Mouse (Mus musculus) C2C12 (cell line): ENCODE results near the gene Fam107b. TPM values are rescaled to one million over a fixed set of nuclear protein-coding genes. Genes with fewer than 3 reads are reported as not detected.

Experiments
- H3K27me3 ChIP-seq: one replicate; pipeline ENCODE4 v1.6.1; 2011; ENCODE audit not compliant: control insufficient read depth, insufficient read depth, insufficient read length
- H3K36me3 ChIP-seq: one replicate; pipeline ENCODE4 v1.6.1; 2011; ENCODE audit not compliant: control insufficient read depth, insufficient read depth
- H3K4me3 ChIP-seq: one replicate; pipeline ENCODE4 v1.5.1; 2011; ENCODE audit warnings: mild to moderate bottlenecking, control low read depth; ENCODE audit not compliant: poor library complexity, insufficient read depth, severe bottlenecking
- H3K79me2 ChIP-seq: one replicate; pipeline ENCODE4 v1.6.1; 2011; ENCODE audit not compliant: control insufficient read depth, insufficient read depth
- H3K79me3 ChIP-seq: one replicate; pipeline ENCODE4 v1.6.1; 2011; ENCODE audit warnings: low read depth, control low read depth
- H3ac ChIP-seq: one replicate; pipeline ENCODE3; 2011; ENCODE audit warnings: low read depth; ENCODE audit not compliant: control insufficient read depth, insufficient read length
- CEBPB ChIP-seq: IDR thresholded peaks from one replicate; pipeline ENCODE4 v1.6.1; 2011; ENCODE audit warnings: low read depth, mild to moderate bottlenecking, control low read depth, moderate library complexity
- CTCF ChIP-seq: IDR thresholded peaks from one replicate; pipeline ENCODE4 v1.5.1; 2011; ENCODE audit not compliant: control insufficient read depth, insufficient read depth, insufficient read length
- FOSL1 ChIP-seq: IDR thresholded peaks from one replicate; pipeline ENCODE4 v1.8.0; 2011; ENCODE audit warnings: mild to moderate bottlenecking, low read length; ENCODE audit not compliant: poor library complexity, insufficient read depth, severe bottlenecking
- MAX ChIP-seq: IDR thresholded peaks from one replicate; pipeline ENCODE4 v1.6.1; 2011; ENCODE audit warnings: mild to moderate bottlenecking, control low read depth
- MYOD1 ChIP-seq: IDR thresholded peaks from one replicate; pipeline ENCODE4 v1.6.1; 2011; ENCODE audit warnings: low read depth; ENCODE audit not compliant: control insufficient read depth, insufficient read length
- MYOG ChIP-seq: IDR thresholded peaks from one replicate; pipeline ENCODE4 v1.6.1; 2011; ENCODE audit not compliant: control insufficient read depth, insufficient read length; ENCODE audit errors: extremely low read depth
- USF1 ChIP-seq: IDR thresholded peaks from one replicate; pipeline ENCODE4 v1.6.1; 2011; ENCODE audit warnings: low read depth, mild to moderate bottlenecking, control low read depth, moderate library complexity
- polyA plus RNA-seq: library from polyadenylated mRNA; unstranded; fragments of >200 nt; fragmentation: generic; extraction: Trizol; gene quantifications from one replicate; pipeline ENCODE4 v1.2.1, GENCODE M21; 2012; ENCODE audit warnings: missing spikeins

The Fam107b gene
- polyA plus RNA-seq, 1 experiment: 16.6 TPM

DNA sequence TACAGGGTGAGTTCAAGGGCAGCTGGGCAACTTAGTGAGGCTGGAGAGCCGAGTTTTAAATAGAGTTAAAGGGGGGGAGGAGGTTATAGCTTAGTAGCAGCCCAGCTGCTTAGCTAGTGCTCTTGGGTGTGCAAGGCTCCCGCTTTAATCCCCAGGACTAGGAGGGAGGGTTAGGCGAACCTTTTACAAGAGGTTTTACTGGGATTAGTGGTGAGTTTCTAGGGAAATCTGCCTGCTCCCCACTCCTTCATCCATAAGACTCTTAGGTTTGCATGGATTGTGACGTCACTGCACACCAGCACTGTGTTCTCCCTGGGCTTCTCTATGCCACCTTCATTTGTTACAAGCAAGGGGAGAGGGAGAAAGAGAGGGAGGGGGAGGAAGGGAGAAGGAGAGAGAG, 88.6 kb downstream of the Fam107b start:
- Histone ChIP-seq H3K79me3 (no peaks in the 10 kb centered on the region), H3K79me2 (no peaks in the 10 kb centered on the region), H3K36me3 (no peaks in the 10 kb centered on the region), H3K27me3 (no peaks in the 10 kb centered on the region), H3K4me3 (no peak overlapping the region), H3ac (no peak overlapping the region)
- no peak for TF ChIP-seq CTCF
- no peak for TF ChIP-seq MYOD1
- TF ChIP-seq USF1: no peak
- no peak for TF ChIP-seq MYOG
- TF ChIP-seq FOSL1: no peak
- TF ChIP-seq MAX: no peak

DNA sequence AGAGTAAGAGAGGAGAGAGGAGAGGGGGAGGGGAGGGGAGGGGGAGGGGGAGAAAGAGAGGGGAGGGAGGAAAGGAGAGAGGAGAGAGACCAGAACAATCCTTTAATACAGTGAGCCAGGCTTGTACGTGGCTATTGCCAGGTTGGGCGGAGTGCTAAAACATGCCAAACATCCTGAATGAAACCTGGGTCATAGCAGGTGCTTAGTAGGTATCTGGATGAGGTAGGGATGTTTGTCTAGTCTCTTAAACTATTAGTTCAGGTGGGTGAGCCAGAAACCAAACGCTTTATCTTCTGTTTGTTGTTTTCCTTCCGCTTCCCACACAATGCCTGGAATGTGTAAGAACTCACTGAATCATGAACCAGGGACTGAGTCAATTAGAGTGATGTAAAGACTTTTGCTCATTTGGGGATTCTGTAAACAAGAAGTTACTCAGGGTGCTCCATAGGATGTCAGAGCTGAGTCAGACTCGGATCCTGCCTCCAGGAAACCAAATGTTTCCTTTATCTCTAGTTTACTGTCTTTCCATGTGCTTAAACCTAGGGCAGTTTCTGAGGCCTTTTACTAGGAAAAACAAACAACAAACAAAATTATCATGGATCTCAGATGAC, 89.1 kb downstream of the Fam107b start:
- no peak overlapping the region for H3ac ChIP-seq
- no peak overlapping the region for H3K4me3 ChIP-seq
- TF ChIP-seq MYOD1 (peak; percentile 35), FOSL1 (no peak)
- no peaks in the 10 kb centered on the region for H3K79me2 ChIP-seq
- H3K27me3 ChIP-seq: no peaks in the 10 kb centered on the region
- H3K79me3 ChIP-seq: no peaks in the 10 kb centered on the region
- no peaks in the 10 kb centered on the region for H3K36me3 ChIP-seq

- no peaks in the 10 kb centered on the region for H3K79me2 ChIP-seq
- H3ac ChIP-seq: no peak overlapping the region
- H3K79me3 ChIP-seq: no peaks in the 10 kb centered on the region
- H3K36me3 ChIP-seq: no peaks in the 10 kb centered on the region
- no peaks in the 10 kb centered on the region for H3K27me3 ChIP-seq
- no peak for TF ChIP-seq CTCF
- no peak for TF ChIP-seq FOSL1
- TF ChIP-seq MYOD1: no peak
- TF ChIP-seq CEBPB: no peak
- TF ChIP-seq MAX: no peak
- TF ChIP-seq USF1: no peak
- no peak for TF ChIP-seq MYOG
- H3K4me3 ChIP-seq: no peak overlapping the region
These were observed 93.8 kb downstream of the Fam107b start for GRCm38 (mm10) chr2:3664086-3664485.

GRCm38 (mm10) chr2:3668682-3669081, 98.4 kb downstream of the Fam107b start:
- no peak for TF ChIP-seq CEBPB
- no peak for TF ChIP-seq MYOG
- TF ChIP-seq FOSL1: no peak
- TF ChIP-seq USF1: no peak
- TF ChIP-seq MAX: no peak
- TF ChIP-seq MYOD1: no peak
- no peaks in the 10 kb centered on the region for H3K36me3 ChIP-seq
- no peaks in the 10 kb centered on the region for H3K79me3 ChIP-seq
- no peak overlapping the region for H3ac ChIP-seq
- no peaks in the 10 kb centered on the region for H3K79me2 ChIP-seq
- no peak overlapping the region for H3K4me3 ChIP-seq
- H3K27me3 ChIP-seq: no peaks in the 10 kb centered on the region

DNA sequence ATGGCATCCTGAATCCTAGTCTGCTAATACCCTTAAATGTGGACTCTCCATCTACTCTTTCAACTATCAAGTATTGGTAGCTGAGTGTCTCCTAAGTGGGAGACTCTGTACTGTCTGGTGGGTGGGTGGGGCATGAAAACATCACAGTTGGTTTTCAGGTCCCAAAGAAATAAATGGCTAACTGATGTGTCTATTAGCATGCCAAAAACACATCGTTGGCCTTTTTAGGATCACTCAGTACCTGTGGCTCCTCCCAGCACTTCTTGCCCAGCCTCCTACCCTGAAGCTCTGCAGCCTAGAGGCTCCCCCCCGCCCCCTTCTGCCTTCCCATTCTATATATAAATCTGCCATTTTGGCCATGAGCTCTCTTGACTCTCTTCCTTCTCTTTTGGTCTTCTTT, 99.4 kb downstream of the Fam107b start:
- no peak overlapping the region for H3ac ChIP-seq

DNA sequence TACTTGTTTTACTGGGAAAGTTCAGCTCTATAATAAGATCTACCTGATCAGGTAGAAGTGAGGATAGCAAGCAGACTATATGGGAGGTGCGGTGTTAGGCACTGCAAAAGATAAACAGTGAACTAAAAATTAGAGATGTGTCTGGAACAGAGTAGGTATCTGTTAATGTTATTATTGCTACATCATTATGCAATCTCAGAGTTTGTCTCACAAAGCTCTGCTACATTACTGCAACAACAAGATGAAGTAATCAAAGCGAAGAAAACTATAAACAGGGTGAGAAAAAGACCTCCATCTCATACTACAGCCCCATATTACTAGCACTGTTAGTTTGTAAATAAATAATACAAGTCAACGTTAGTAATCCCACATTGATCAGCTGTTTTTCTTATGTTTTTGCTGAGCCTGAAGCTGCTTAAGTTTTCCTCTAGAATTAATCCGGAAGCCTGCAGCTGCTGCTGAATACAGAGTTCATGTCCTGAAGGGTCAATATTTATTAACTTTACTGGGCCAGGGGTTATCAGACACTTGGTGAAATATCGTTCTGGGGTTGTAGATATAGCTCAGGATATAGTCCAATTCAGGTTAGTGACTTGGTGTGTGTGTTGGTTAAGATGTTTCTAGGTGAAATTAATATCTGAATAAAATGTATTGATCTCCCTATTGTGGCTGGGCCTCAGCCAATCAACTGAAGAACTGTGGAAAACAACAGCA, 102.5 kb downstream of the Fam107b start:
- Histone ChIP-seq H3K79me3 (no peaks in the 10 kb centered on the region), H3K4me3 (no peak overlapping the region), H3K27me3 (no peaks in the 10 kb centered on the region), H3ac (no peak overlapping the region), H3K36me3 (no peaks in the 10 kb centered on the region), H3K79me2 (no peaks in the 10 kb centered on the region)
- TF ChIP-seq FOSL1 (no peak), USF1 (no peak), MYOD1 (no peak), CTCF (no peak), MYOG (no peak)

More for the DNA sequence above, 99.4 kb downstream of the Fam107b start:
- H3K4me3 ChIP-seq: no peak overlapping the region
- TF ChIP-seq MAX: no peak
- no peak for TF ChIP-seq MYOG
- TF ChIP-seq USF1: no peak
- H3K27me3 ChIP-seq: no peaks in the 10 kb centered on the region
- no peaks in the 10 kb centered on the region for H3K79me3 ChIP-seq
- no peaks in the 10 kb centered on the region for H3K36me3 ChIP-seq
- no peaks in the 10 kb centered on the region for H3K79me2 ChIP-seq
